Mouse (Mus musculus) ES-E14 (cell line): Measurements from ENCODE around the gene Gm853.

Experiments used
- ZC3H11A ChIP-seq: IDR thresholded peaks from 2 replicates; pipeline ENCODE4 v1.6.1; 2012; ENCODE audit warnings: low read depth, mild to moderate bottlenecking, inconsistent platforms, low read length, borderline replicate concordance
- ZNF384 ChIP-seq: IDR thresholded peaks from 2 replicates; pipeline ENCODE4 v1.6.1; 2012; ENCODE audit warnings: low read depth, low read length, inconsistent platforms

DNA sequence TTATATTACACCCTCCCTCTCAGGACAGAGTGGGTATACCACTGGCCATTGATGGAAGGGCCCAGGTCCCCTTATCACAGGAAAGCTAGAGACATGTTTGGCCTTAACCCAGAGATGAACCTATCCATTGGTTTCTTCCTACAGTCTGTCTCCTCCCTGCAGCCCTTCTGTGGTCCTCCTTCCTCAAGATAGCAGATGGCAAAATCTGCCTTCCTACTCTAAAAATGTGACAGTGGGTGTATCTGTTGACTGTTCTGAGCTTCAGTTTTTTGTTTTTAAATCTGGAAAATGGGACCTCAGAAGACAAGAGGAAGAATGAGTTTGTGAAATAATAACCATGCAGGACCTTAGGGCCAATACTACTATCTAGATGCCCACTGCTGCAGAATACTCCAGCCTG, 1.9 kb upstream of the Gm853 start:
- TF ChIP-seq ZC3H11A (no peak), ZNF384 (no peak)
